Mouse (Mus musculus): ENCODE data around the gene Ssh3.

- TF ChIP-seq CTCF (IDR thresholded peaks at IDR 0.05; ENCODE audit: low read depth) (no peak), EP300 (IDR thresholded peaks at IDR 0.05; ENCODE audit: low read depth) (no peak)
These were observed 50.2 kb downstream of the Ssh3 start for GRCm38 (mm10) chr19:4218784-4219183.

All from heart, postnatal 0 days (tissue).